Mouse (Mus musculus) CD8-positive naive resting alpha-beta T cell, adult 2 months (primary cell): ENCODE data around the gene Pcnx3.
A peak's percentile ranks its signal among the peaks of the same experiment; 100 is the strongest.

ENCODE experiments used
- DNase-seq, 2 experiments: peaks; one replicate each; pipeline ENCODE4 v3.0.0; 2022; ENCODE audit warnings: low read depth in 2 of 2, low spot score in 2 of 2

The Pcnx3 gene

GRCm38 (mm10) chr19:5645280-5645679 lies 43.4 kb downstream of the Pcnx3 start:
- DNase-seq = no peak

DNA sequence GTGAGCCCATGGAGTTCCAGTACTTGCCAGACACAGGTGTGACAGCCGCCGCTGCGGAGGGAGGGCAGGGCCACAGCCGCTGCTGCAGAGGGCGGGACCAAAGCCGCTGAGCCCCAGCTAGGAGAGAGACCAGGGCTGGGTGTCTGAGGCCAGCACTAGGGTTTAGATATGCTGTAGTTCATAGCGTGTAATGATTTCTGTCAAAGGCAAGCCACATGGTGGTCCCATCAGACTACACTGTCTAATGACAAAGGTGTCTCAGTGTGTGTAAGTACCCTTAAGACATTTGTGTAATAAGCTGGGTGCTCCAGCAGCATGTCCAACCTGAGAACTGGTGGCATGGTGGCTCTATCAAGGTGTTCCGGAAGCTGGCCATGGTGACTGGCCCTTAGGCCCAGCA lies 47.1 kb downstream of the Pcnx3 start:
- DNase-seq = no peak

DNA sequence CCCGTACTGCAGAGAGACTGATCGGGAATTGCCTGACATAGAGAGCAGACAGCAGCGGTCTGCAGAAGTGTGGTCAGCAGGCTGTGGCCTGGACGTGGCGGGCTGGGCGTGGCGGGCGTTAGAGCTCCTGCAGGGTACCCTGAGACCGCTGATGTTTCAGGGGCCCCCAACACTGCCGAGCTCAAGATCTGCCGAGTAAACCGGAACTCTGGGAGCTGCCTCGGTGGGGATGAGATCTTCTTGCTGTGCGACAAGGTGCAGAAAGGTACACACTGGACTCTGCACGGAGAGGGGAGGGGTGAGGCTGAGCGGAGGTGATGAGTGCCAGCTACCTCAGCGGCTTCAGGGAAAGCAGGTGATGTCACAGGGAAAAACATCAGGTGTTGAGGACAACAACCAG lies 47.7 kb downstream of the Pcnx3 start:
- DNase-seq = no peak

DNA sequence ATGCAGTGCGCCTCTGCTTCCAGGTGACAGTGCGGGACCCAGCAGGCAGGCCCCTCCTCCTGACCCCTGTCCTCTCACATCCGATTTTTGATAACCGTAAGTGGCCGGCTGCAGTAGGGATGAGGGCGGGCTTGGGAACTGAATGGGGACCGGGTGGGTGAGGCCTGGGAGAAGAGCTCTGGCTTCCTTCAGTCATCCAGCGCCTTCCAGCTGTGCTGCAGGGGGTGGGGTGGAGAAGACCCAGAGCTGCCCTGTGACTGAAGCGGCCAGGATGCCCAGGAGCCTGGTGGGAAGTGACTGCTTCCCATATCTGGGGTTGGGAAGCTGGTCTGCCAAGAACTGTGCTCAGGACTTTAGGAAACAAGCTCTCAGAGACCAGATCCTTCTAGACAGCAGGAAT lies 48.4 kb downstream of the Pcnx3 start:
- DNase-seq = no peak

DNA sequence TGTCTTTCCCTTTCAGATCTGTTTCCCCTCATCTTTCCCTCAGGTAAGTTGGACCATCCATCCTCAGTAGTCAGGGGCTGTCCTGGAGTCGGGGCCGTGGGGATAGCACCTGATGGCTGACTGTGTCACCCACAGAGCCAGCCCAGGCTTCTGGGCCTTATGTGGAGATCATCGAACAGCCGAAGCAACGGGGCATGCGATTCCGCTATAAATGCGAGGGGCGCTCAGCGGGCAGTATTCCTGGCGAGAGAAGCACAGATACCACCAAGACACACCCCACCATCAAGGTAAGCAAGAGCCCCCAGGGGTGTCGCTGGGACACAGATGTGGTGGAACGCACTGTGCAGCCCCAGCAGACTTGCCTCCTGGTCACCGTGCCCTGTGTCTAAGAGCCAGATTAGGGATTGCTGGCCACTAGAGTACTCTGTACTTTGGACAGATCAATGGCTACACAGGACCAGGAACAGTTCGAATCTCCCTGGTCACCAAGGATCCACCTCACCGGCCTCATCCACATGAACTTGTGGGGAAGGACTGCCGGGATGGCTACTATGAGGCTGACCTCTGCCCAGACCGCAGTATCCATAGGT lies 50.2 kb downstream of the Pcnx3 start:
- DNase-seq = no peak

DNA sequence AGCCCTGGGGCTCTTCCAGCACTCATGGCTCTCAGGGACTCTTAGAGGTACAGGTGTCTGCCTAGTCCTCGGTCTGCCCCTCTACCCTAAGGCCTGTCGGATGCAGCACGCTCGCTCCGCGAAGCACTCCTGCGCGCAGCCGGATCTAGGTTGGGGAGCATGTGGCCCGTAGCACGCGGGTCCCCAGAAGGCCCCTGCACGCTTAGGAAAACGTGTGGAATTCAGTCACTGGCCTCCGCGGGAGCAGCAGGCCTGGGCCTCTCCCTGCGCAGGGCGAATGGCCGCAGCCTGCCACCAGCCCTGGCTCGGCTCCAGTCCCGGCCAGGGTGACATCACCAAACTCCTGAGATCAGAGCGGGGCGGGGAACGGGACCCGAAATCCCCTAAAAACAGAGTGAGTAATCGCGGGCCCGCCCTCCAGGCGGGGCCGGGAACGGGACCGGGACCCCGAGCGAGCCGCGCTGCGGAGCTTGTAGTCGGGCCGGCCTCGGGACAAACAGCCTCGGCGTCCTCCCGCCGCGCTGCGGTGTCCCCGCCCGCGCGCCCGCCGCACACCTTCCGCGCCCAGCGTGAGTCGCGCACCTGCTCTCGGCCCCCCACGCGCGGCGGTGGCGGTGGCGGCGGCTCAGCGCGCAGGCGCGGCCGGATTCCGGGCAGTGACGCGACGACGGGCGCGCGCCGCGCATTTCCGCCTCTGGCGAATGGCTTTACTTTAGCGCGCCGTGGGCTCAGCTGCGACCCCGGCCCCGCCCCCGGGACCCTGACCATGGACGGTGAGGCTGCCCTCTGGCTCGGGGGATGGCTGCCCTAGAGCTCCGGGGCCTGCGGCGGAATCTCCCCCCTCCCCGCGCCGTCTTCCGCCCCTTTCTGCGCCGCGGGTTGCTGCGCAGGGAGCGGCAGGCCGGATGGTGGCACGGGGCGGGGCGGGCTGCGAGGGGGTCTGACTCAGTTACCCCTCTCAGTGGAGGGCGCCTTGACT lies 51.4 kb downstream of the Pcnx3 start, which contains the start of gene Rela:
TSS of gene Rela (plus strand) at position 415 of the 979 bp plus-strand sequence.
- DNase-seq = peak; percentile 78 to 83

GRCm38 (mm10) chr19:5636571-5637041 lies 52.1 kb downstream of the Pcnx3 start:
- no peak for DNase-seq

DNA sequence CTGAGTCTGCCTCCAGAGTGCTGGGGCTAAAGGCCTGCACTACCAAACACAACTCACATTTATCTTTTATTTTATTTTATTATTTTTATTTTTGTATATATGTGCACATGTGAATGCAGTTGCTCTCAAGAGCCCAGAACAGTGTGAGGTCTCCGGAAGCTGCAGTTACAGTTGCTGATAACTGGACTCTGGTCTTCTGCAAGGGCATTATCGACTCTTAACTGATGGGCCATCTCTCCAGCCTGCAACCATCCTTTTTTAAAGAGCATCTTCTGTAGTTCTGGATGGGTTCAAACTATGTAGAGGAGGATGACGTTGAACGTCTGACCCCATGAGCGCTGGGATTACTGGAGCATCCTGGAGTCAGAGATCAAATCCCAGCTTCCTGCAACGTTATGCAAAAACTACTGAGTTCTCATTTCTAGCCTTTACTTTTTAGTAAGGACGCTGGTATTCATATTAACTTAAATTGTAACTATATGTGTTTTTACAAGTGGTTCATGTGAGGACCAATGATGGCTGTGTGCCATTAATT lies 52.6 kb downstream of the Pcnx3 start:
- no peak for DNase-seq

GRCm38 (mm10) chr19:5632120-5632519 lies 56.6 kb downstream of the Pcnx3 start:
- no peak for DNase-seq

- no peak for DNase-seq
These were observed 58.8 kb downstream of the Pcnx3 start for GRCm38 (mm10) chr19:5629907-5630306.

- no peak for DNase-seq
These were observed 63.4 kb downstream of the Pcnx3 start for GRCm38 (mm10) chr19:5625311-5625710.

- DNase-seq = no peak
These were observed 66.8 kb downstream of the Pcnx3 start for GRCm38 (mm10) chr19:5621884-5622283.

GRCm38 (mm10) chr19:5620007-5620406 lies 68.7 kb downstream of the Pcnx3 start:
- DNase-seq = no peak

GRCm38 (mm10) chr19:5614953-5615352 lies 73.8 kb downstream of the Pcnx3 start:
- no peak for DNase-seq
